Mouse (Mus musculus) adrenal gland, adult 8-10 months (tissue): ENCODE data around the gene Scgb2b2. TPM values are rescaled to one million over a fixed set of nuclear protein-coding genes. Genes with fewer than 3 reads are reported as not detected.

Experiments
- DNase-seq: peaks from one replicate; pipeline ENCODE4 v3.0.0; 2022
- total RNA-seq, 4 experiments: library from RNA; stranded (reverse); gene quantifications; 2 replicates each; pipeline ENCODE4 v1.2.4; 2022

Scgb2b2 gene
- total RNA-seq: not detected

DNA sequence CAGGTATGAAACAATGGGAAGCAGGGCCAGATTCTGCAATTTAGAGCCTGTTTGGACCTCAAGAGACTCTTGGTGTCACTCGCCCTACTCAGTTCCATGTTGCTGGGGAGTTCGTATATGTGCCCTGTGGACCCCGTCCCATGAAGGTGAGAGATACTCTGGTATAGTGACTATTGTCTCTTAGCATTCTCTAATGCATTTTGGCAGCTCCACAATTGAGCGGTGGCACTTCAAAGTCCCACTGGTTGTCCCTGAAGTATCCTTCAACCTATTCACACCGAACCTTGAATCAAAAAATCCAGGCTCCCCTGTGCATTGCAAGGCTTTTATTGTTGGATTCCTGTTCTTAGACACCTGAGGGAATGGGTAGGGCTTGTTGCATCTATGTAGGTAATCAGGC, at the start of gene Scgb2b2:
Scgb2b2 (plus strand) TSS at position 301 of the 400 bp plus-strand sequence.
- no peak for DNase-seq

GRCm38 (mm10) chr7:31291721-31292120, 1.4 kb downstream of the Scgb2b2 start, which contains the start of gene Scgb1b2:
Scgb1b2 (minus strand) TSS chr7:31291821.
- DNase-seq: no peak

Other genes with a start within 250 kb of the Scgb2b2 start
- 10 to 100 TPM; 53.1 to 81.6 (median 58.8) TPM for gene Fxyd5, start 248.0 kb upstream of the Scgb2b2 start, total RNA-seq
- 1 to 10 TPM; 2.0 to 4.1 (median 2.3) TPM for gene Fxyd7, start 239.0 kb upstream of the Scgb2b2 start, total RNA-seq
- 100 to 1,000 TPM; 110 to 212 (median 163) TPM for gene Fxyd1, start 233.3 kb upstream of the Scgb2b2 start, total RNA-seq
- 1 to 10 TPM; 2.8 to 8.8 (median 4.2) TPM for gene Lgi4, start 231.2 kb upstream of the Scgb2b2 start, total RNA-seq
- gene Fxyd3, start 213.8 kb upstream of the Scgb2b2 start, total RNA-seq: 1 to 10 TPM in 1 of 4 experiments, under 1 TPM in 3; 0.73 to 1.3 (median 0.86) TPM
- gene Hpn, start 175.2 kb upstream of the Scgb2b2 start, total RNA-seq: 1 to 10 TPM in 3 of 4 experiments, under 1 TPM in 1; 0.26 to 1.5 (median 1.2) TPM
- gene Scn1b, start 163.5 kb upstream of the Scgb2b2 start, total RNA-seq: 10 to 100 TPM; 14.2 to 27.2 (median 18.9) TPM
- 10 to 100 TPM; 37.7 to 65.1 (median 55.4) TPM for gene Gramd1a, start 134.6 kb upstream of the Scgb2b2 start, total RNA-seq
- not detected for gene Scgb1b2, start 1.3 kb downstream of the Scgb2b2 start, total RNA-seq
- not detected for gene Scgb2b3, start 71.6 kb downstream of the Scgb2b2 start, total RNA-seq
- not detected for gene Scgb1b3, start 85.1 kb downstream of the Scgb2b2 start, total RNA-seq